Mouse (Mus musculus): ENCODE data around the gene Hecw1. TPM values are rescaled to one million over a fixed set of nuclear protein-coding genes. Genes with fewer than 3 reads are reported as not detected.

The Hecw1 gene
- not detected for polyA plus RNA-seq (2014; fragmentation: Illumina TruSeq; extraction: RNeasy Lipid Tissue Mini Kit (QIAGEN cat#74804); ENCODE audit: low read depth, low replicate concordance)

DNA sequence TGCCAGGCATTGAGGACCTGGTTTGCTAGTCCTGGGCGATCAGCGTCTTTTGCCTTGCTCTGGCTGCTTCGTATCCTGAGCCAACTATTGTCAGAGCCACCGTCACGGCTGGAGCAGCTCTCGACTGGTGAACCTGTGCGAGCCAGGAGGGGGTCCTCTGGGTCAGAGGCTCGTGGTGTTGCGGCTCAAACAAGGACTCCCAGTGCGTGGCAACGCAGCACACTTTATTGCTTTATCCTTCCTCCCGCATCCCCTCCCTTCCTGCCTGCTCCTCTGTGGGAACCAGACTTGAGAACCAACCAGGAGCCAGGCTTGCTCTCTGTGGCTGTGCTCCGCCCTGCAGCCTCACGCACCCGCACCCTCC is at the start of gene Hecw1:
Hecw1 (minus strand) TSS at position 323 of the 364 bp plus-strand sequence.

Other genes with a start within 250 kb of the Hecw1 start
- 208 TPM for gene Mrpl32, start 89.9 kb upstream of the Hecw1 start, polyA plus RNA-seq (2014; fragmentation: Illumina TruSeq; extraction: RNeasy Lipid Tissue Mini Kit (QIAGEN cat#74804); ENCODE audit: low read depth, low replicate concordance)
- 171 TPM for gene Psma2, start 90.0 kb upstream of the Hecw1 start, polyA plus RNA-seq (2014; fragmentation: Illumina TruSeq; extraction: RNeasy Lipid Tissue Mini Kit (QIAGEN cat#74804); ENCODE audit: low read depth, low replicate concordance)
- gene AW209491, start 106.9 kb upstream of the Hecw1 start, polyA plus RNA-seq (2014; fragmentation: Illumina TruSeq; extraction: RNeasy Lipid Tissue Mini Kit (QIAGEN cat#74804); ENCODE audit: low read depth, low replicate concordance), result 25.7 TPM